Mouse (Mus musculus): ENCODE data around the gene Rxfp4.
"Not testable (repeated sequence)": the region's sequence is repeated elsewhere in the genome, so short reads cannot be mapped to it uniquely, and the experiment has no call there.

The Rxfp4 gene

GRCm38 (mm10) chr3:88609066-88609465, 43.9 kb downstream of the Rxfp4 start:
- DNase-seq (ENCODE audit: low read depth, low spot score): no peak

DNA sequence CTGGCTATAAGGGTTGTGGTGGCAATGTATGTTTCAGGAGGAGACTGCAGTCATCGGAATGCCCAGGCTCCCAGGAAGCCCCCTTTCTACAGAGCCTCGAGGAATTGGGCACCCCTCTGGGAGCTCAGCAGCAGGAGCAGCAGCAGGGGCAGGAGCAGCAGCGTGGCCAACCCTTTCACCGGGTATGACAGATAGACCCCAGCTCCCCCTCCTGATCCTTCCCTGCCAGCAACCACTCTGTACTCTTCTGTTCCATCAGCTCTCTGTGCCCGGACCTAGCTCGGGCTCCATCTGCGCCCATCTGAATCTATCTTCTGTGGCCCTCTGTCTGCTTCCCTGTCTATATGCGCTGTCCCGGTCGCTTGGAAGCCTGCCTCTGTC, 45.2 kb downstream of the Rxfp4 start:
- DNase-seq (ENCODE audit: low read depth, low spot score): no peak

DNA sequence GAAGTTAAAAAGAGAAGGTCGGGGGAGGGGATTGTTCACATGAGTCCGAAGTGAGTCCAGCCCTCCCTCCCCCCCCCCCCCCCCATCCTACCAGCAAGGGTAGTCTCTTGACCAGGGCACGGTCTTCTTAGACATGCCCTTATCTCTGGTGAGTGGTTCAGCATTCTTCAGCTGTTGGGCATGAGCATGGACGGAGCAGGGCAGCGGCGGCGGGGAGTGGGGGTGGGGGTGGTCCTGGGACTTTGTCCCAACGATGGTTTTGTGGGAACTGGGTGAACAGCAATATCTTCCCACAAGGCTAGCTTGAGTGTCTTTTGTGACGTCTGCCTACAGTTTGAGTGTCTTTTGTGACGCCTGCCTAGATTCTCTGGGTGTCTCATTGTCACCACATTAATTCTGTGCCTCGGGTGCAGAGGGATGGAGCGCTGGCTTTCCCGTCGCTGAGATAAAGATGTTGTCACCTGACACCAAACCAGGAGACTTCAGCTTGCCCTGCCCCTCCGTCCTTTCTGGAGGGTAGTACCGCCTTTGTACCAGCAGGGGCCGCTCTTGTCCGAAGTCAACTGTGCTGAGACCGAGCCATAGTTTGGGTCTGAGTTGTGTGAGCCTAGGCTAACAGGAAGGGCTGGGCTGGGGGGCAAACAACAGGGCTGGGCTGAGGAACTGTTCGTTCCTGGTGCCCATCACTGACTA, 45.7 kb downstream of the Rxfp4 start:
- DNase-seq (ENCODE audit: low read depth, low spot score): peak; percentile 66

- DNase-seq (ENCODE audit: low read depth, low spot score): not testable (repeated sequence)
Measured at GRCm38 (mm10) chr3:88605666-88606065, 47.3 kb downstream of the Rxfp4 start, which contains the start of gene Arhgef2. Arhgef2 (plus strand) TSS chr3:88605966.

DNA sequence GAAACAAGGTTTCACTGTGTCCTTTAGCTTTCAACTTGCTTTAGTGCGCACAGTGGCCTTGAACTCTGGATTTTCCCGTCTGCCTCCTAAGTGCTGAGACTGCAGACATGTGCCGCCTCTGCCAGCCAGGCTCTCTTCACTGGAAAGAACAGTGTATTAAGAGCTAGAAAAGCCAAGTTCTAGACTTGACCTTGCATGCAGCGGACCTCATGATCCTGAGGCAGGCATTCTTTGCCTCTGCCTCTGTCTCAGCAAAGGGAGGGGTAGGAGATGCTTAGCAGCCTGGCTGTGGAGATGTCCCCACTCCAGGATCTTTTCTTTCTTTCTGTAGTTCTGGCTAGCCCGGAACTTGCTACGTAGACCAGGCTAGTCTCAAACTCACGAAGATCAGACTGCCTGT, 48.1 kb downstream of the Rxfp4 start:
- no peak for DNase-seq (ENCODE audit: low read depth, low spot score)

DNA sequence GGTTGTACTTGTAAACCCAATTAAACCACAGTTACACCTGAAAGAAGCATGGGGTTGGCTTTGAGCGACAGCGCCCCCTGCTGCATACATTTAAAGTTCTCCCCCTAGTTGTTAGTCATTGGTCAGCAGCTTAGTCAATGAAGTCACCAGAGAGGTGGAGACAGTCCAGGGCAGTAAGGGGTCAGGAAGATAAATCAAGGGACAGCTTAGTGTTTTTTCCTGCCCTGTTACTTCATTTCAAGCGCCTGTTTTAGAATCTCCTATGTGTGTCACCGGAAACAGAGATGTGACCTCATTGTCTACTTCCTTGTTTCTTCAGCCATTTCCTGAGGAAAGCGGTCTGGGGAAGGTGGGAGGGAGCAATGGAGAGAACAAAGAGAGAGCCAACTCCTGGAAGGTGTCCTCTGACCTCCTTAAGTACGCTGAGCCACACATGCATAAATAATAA, 49.2 kb downstream of the Rxfp4 start:
- no peak for DNase-seq (ENCODE audit: low read depth, low spot score)

DNA sequence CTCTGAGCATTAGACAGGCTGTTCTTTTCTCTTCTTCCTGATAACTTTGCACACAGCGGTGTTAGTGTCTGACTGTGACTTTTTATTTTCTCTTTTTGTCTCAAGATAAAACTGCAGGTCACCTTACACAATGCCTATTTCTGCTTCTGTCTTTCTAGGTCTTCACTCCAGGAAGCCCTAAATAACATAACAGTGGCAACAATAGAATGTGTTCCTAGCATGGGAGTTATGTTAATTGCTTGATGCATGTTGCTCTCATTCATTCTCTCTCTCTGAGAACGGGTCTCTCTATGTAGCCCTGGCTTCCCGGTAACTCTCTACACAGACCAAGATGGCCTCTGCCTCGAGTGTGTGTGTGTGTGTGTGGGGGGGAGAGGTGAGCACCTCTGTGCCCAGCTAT, 50.5 kb downstream of the Rxfp4 start:
- DNase-seq (ENCODE audit: low read depth, low spot score): no peak
